Mouse (Mus musculus) stomach, embryonic 14.5 days (tissue): ENCODE results near the gene Pask. TPM values are rescaled to one million over a fixed set of nuclear protein-coding genes. Genes with fewer than 3 reads are reported as not detected.

ENCODE experiments used
- ATAC-seq: fragments of 200-750 bp; cut with Nextera tagmentation; 2 replicates; pipeline ENCODE4 v1.8.0; 2017; ENCODE audit warnings: low read depth, moderate TSS enrichment; ENCODE audit not compliant: insufficient number of reproducible peaks, insufficient read depth, low FRiP score
- H3K27ac ChIP-seq: fragments of 300-500 bp; sonication (generic); 2 replicates; pipeline ENCODE4 v1.5.1; 2014; ENCODE audit warnings: mild to moderate bottlenecking, low read length, moderate library complexity, mixed read lengths
- H3K27me3 ChIP-seq: fragments of 300-500 bp; sonication (generic); 2 replicates; pipeline ENCODE4 v1.6.1; 2014; ENCODE audit warnings: low read length, control low read depth, mixed read lengths; ENCODE audit not compliant: control insufficient read depth, insufficient read depth
- H3K36me3 ChIP-seq: fragments of 300-500 bp; sonication (generic); 2 replicates; pipeline ENCODE4 v1.6.1; 2014; ENCODE audit warnings: mild to moderate bottlenecking, control low read depth, low read length, moderate library complexity, mixed read lengths; ENCODE audit not compliant: control insufficient read depth, insufficient read depth
- H3K4me1 ChIP-seq: fragments of 300-500 bp; sonication (generic); 2 replicates; pipeline ENCODE4 v1.6.1; 2014; ENCODE audit warnings: low read length, control low read depth, mixed read lengths; ENCODE audit not compliant: control insufficient read depth, insufficient read depth
- H3K4me2 ChIP-seq: fragments of 300-500 bp; sonication (generic); replicated peaks from 2 replicates; pipeline ENCODE4 v1.6.1; 2014; ENCODE audit warnings: low read depth, low read length, control low read depth
- H3K4me3 ChIP-seq: fragments of 300-500 bp; sonication (generic); 2 replicates; pipeline ENCODE4 v1.5.1; 2014; ENCODE audit warnings: low read depth, low read length, control low read depth
- H3K9ac ChIP-seq: fragments of 300-500 bp; sonication (generic); replicated peaks from 2 replicates; pipeline ENCODE4 v1.6.1; 2014; ENCODE audit warnings: low read depth, mild to moderate bottlenecking, control low read depth, low read length, moderate library complexity, mixed read lengths
- H3K9me3 ChIP-seq: fragments of 300-500 bp; sonication (generic); 2 replicates; pipeline ENCODE4 v1.6.1; 2016; ENCODE audit warnings: low read depth, low read length, control low read depth; ENCODE audit not compliant: control insufficient read depth
- WGBS: fragments of 180-500 bp; shearing (Covaris S2); extraction: QIAGEN DNeasy Blood & Tissue Kit; methylation state at CpG from one replicate; pipeline ENCODE4 v1.1.7; 2014; 5-methylcytosine and 5-hydroxymethylcytosine counted together
- microRNA-seq: library from miRNA; unstranded; fragments of <30 nt; microRNA quantifications from one replicate; pipeline ENCODE4, GENCODE M21; 2016
- polyA plus RNA-seq: library from polyadenylated mRNA; unstranded; fragments of >200 nt; fragmentation: Nextera tagmentation; extraction: Ambion mirVana; gene quantifications from 2 replicates; pipeline ENCODE4 v1.2.1, GENCODE M21; 2014

The Pask gene
- polyA plus RNA-seq, 1 experiment from 2014 or later: 16.4 TPM

- Histone ChIP-seq H3K36me3 (peaks cover 3% of the 10 kb centered on the region; the same call in 1 of the 2 replicates), H3K27me3 (no peaks in the 10 kb centered on the region), H3K9me3 (no peaks in the 10 kb centered on the region), H3K9ac (no peak overlapping the region), H3K4me2 (no peak overlapping the region), H3K27ac (no peak overlapping the region), H3K4me1 (no peaks in the 10 kb centered on the region), H3K4me3 (no peak overlapping the region)
- 5% methylated on average over 16 of the region's 16 CpGs for WGBS
- no peak for ATAC-seq
Observed at GRCm38 (mm10) chr1:93272409-93272821, 70.9 kb downstream of the Pask start.

GRCm38 (mm10) chr1:93271751-93272150 lies 71.5 kb downstream of the Pask start:
- ATAC-seq: no peak
- Histone ChIP-seq H3K4me1 (no peaks in the 10 kb centered on the region), H3K9me3 (no peaks in the 10 kb centered on the region), H3K27ac (no peak overlapping the region), H3K4me3 (no peak overlapping the region), H3K9ac (no peak overlapping the region), H3K27me3 (no peaks in the 10 kb centered on the region), H3K4me2 (no peak overlapping the region), H3K36me3 (peaks cover 3% of the 10 kb centered on the region; the same call in 1 of the 2 replicates)
- 67% methylated on average over 6 of the region's 6 CpGs for WGBS

DNA sequence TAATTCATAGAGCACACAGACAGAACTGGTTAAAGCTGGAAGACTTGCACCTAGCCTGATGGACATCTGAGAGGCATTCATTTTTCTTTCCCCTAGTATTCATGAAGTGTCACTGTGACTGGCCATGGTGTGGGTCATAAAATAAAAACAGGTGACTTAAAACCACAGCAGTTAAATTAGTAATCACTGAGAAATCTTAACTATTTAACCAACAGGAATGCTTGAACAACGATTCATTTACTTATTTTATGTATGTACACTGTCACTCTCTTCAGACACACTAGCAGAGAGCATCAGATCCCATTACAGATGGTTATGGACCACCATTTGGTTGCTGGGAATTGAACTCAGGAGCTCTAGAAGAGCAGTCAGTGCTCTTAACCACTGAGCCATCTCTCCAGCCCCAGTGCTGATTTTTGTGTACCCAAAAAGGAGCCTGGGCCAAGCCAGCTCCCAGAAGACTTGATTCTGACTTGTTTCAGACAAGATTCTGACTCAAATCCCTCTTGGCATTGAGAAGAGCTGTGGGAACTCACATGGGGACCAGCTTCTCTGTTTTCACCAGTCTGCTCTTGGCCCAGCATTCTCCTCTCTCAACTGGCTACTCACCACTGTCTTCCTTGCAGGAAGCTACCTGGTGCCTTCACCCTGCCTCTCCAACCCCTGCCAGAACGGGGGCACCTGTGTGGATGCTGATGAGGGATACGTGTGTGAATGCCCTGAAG lies 72.6 kb downstream of the Pask start:
- Histone ChIP-seq H3K9ac (no peak overlapping the region), H3K4me3 (no peak overlapping the region), H3K9me3 (no peaks in the 10 kb centered on the region), H3K4me2 (no peak overlapping the region), H3K36me3 (peaks cover 3% of the 10 kb centered on the region; the same call in 1 of the 2 replicates), H3K27me3 (no peaks in the 10 kb centered on the region), H3K4me1 (no peaks in the 10 kb centered on the region), H3K27ac (no peak overlapping the region)
- WGBS: 60% methylated on average over 3 of the region's 3 CpGs
- ATAC-seq: no peak

GRCm38 (mm10) chr1:93268246-93268645 lies 75.0 kb downstream of the Pask start:
- Histone ChIP-seq H3K9ac (no peak overlapping the region), H3K27me3 (no peaks in the 10 kb centered on the region), H3K4me3 (no peak overlapping the region), H3K36me3 (no peaks in the 10 kb centered on the region), H3K4me2 (no peak overlapping the region), H3K9me3 (no peaks in the 10 kb centered on the region), H3K27ac (no peak overlapping the region), H3K4me1 (no peaks in the 10 kb centered on the region)
- no peak for ATAC-seq
- WGBS: 84% methylated on average over 2 of the region's 2 CpGs

DNA sequence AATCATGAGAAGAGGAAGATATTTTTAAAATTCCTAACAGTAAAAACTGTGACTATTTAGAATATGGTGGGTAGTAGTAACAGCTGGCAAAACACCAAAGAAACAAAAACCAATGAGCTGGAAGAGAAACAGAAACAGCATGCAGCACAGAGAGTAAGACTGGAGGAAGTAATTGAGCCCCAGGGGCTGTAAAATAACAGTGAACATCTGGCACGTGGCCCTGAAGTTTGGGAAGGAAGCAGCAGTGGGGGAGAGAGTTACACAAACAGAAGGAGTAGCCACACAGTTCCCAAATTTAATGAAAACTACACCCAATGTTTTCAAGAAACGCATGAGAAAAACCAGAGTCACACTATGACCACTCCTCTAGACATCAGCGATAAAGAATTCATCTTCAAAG lies 76.1 kb downstream of the Pask start:
- 52% methylated on average over 3 of the region's 3 CpGs for WGBS
- Histone ChIP-seq H3K9ac (no peak overlapping the region), H3K27ac (no peak overlapping the region), H3K27me3 (no peaks in the 10 kb centered on the region), H3K4me1 (no peaks in the 10 kb centered on the region), H3K9me3 (no peaks in the 10 kb centered on the region), H3K4me3 (no peak overlapping the region), H3K4me2 (no peak overlapping the region), H3K36me3 (no peaks in the 10 kb centered on the region)
- ATAC-seq: no peak

Small RNA genes within 50 kb of the gene (microRNA-seq; reads per million reads assigned to microRNA genes)
- gene Mir6345: not detected
- gene Mir6901: not detected
- not detected for gene Mir6902

Other genes starting within 250 kb of the Pask start
- 18.7 and 23.2 TPM in 2 replicates for gene Kif1a, start 241.5 kb downstream of the Pask start, polyA plus RNA-seq
- not detected in 2 replicates for gene Agxt, start 208.2 kb downstream of the Pask start, polyA plus RNA-seq
- 2.6 TPM in 2 replicates for gene 2310007B03Rik, start 182.5 kb downstream of the Pask start, polyA plus RNA-seq
- 0.10 and 0.23 TPM in 2 replicates for gene Crocc2, start 174.8 kb downstream of the Pask start, polyA plus RNA-seq
- gene Sned1, start 107.6 kb downstream of the Pask start, polyA plus RNA-seq: 4.8 and 8.6 TPM in 2 replicates
- gene Mterf4, start 37.6 kb downstream of the Pask start, polyA plus RNA-seq: 28.6 and 31.3 TPM in 2 replicates
- gene Ppp1r7, start 628 bp downstream of the Pask start, polyA plus RNA-seq: 59.5 and 63.1 TPM in 2 replicates
- gene Ano7, start 30.4 kb upstream of the Pask start, polyA plus RNA-seq: 0.77 and 0.81 TPM in 2 replicates
- 197 and 219 TPM in 2 replicates for gene Hdlbp, start 135.3 kb upstream of the Pask start, polyA plus RNA-seq
- 7.0 and 7.7 TPM in 2 replicates for gene Farp2, start 168.6 kb upstream of the Pask start, polyA plus RNA-seq